Mouse (Mus musculus) erythroid progenitor cell, adult 5-6 weeks (primary cell): ENCODE results near the gene Immp1l. TPM values are rescaled to one million over a fixed set of nuclear protein-coding genes. Genes with fewer than 3 reads are reported as not detected.

Source experiments
- ATAC-seq: replicated peaks from 2 replicates; pipeline ENCODE4 v1.8.0; 2016; ENCODE audit warnings: moderate number of reproducible peaks, mild to moderate bottlenecking, moderate TSS enrichment, inconsistent platforms; ENCODE audit not compliant: poor library complexity, low FRiP score, severe bottlenecking
- total RNA-seq, 2 experiments: library from RNA; stranded (forward) in 1 of 2; stranded (reverse) in 1 of 2; fragments of 150-400 nt in 1 of 2; fragments of 186-747, 209-891 nt in 1 of 2; gene quantifications; 2 replicates each; pipeline versions ENCODE4 v1.2.3 to v1.2.4; 2015 to 2017; ENCODE audit warnings: low replicate concordance in 2 of 2

The Immp1l gene
- total RNA-seq, 2 experiments from 2014 or later, result 9.6 to 12.0 TPM

- peak; percentile 100 for ATAC-seq
These were observed 98.6 kb downstream of the Immp1l start, which contains the start of gene Dnajc24 for GRCm38 (mm10) chr2:106002835-106003739. Gene Dnajc24, minus strand, starts transcription at chr2:106003549.

DNA sequence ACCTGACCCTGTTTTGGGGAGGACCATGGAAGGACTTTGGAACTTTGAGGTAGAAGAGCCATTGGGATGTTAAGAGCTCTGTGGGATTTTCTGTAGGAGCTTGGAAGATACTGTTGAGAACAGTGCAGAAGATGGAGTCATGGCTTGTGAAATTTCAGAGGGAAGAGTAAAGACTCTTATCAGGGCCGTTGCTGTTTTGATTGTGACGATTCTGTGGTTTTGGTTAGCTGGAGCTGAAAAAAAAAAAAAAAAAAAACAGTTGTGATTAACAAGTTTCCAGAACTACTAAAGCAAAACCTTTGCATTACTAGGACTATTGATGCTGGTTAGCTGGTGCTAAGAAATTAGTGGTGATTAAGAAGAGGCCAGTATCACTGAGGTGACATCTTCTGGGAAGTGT lies 104.0 kb downstream of the Immp1l start:
- ATAC-seq, result no peak

Other genes starting within 250 kb of the Immp1l start
- not detected in 2 replicates for gene Pax6, start 235.7 kb upstream of the Immp1l start, total RNA-seq (2015; ENCODE audit: low replicate concordance)
- not detected in 2 replicates for gene Pax6, start 235.7 kb upstream of the Immp1l start, total RNA-seq (2017; ENCODE audit: low replicate concordance)
- 9.0 and 34.8 TPM in 2 replicates for gene Elp4, start 74 bp upstream of the Immp1l start, total RNA-seq (2015; ENCODE audit: low replicate concordance)
- gene Elp4, start 74 bp upstream of the Immp1l start, total RNA-seq (2017; ENCODE audit: low replicate concordance), result 6.5 and 9.2 TPM in 2 replicates
- 7.9 and 15.5 TPM in 2 replicates for gene Dnajc24, start 98.9 kb downstream of the Immp1l start, total RNA-seq (2015; ENCODE audit: low replicate concordance)
- 0.30 and 8.7 TPM in 2 replicates for gene Dnajc24, start 98.9 kb downstream of the Immp1l start, total RNA-seq (2017; ENCODE audit: low replicate concordance)